Mouse (Mus musculus) layer of hippocampus, postnatal 36 days (tissue): Measurements from ENCODE around the gene Gm49673. TPM values are rescaled to one million over a fixed set of nuclear protein-coding genes. Genes with fewer than 3 reads are reported as not detected.
"Not testable (repeated sequence)": the region's sequence is repeated elsewhere in the genome, so short reads cannot be mapped to it uniquely, and the experiment has no call there.

Experiments used
- DNase-seq, 2 experiments: peaks; one replicate each; pipeline ENCODE4 v3.0.0; 2022
- total RNA-seq, 2 experiments: library from RNA; stranded (reverse); gene quantifications; 2 replicates each; pipeline ENCODE4 v1.2.3; 2021

Gm49673 gene
- total RNA-seq: under 1 TPM in 1 of 2 experiments, not detected in 1; 0.15 TPM

GRCm38 (mm10) chr17:8147439-8148316, at the start of gene Gm49673, which contains the start of gene Rnaset2a:
Gene Gm49673 (minus strand): TSS chr17:8147788.
Gene Rnaset2a (minus strand): TSS chr17:8148097.
- DNase-seq: peak in 1 of 2 experiments; percentile 20

DNA sequence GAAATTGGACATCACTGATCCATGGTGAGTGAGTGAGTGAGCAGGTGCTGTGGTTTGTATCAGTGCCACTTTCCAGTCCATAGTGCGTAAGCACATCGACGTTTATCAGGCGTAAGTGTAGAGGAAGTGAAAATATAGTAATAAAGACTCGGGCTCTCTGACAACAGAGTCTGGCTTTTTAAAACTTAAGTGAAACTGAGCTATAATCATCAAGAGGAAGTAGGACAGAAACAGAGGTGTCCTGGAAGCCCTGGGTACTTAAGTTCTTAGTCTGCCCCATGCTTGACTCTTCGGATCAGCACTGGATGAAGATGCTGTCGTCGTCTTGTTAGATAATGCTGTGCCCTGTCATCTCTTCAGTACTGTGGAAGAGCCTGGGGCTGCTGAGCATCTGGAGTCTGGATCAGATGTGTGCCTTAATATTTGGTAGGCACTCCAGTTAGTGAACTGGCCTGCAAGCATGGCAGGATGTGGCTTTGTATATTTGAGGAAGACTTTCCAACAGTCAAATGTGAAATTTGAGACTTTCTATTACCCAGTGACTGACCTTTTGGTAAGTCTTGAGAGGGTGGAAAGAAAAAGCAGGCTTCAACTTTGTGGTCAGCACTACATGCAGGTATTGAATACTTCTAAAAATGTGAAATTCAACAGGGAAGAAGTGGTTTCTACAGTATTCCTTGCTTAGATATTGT, 48.2 kb upstream of the Gm49673 start:
- no peak for DNase-seq

GRCm38 (mm10) chr17:8193678-8194077, 46.1 kb upstream of the Gm49673 start:
- DNase-seq: no peak

DNA sequence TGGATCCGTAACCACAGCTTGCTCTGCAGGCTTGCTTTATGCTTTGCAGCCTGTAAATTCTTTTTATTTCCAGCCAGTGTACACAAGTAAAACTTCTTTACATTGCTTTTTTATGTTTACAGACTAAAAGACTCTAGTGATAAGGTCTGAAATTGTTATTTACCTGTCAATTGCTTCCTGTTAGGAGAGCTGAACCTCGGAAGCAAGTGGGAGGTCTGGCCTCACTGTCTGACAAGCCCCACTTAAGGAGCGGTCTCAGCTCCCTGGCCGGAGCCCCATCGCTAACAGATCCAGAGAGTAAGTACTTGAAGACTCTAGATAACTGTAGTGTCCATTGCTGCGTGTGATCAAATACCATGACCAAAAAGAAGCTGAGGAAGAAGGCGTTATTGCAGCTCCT, 36.6 kb upstream of the Gm49673 start:
- DNase-seq: no peak

DNA sequence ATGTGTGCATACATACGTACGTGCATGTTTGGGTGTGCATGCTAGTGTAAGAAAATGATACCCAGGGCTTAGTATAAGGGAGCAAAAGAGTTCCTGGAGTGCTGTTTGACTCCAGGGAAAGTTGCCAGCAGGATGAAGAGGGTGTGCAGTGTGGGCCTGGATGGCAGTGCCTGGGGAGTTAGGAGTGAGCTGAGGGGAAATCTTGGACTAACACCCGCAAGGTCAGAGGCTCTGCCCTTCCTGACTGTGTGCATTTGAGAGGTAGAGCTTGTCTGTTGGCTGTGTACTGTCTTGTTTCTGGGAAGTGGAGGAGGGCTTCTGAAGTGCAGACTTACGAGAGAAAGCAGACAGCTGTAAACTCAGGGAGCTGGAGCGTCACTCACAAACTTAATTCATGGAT, 36.2 kb upstream of the Gm49673 start:
- DNase-seq: no peak

GRCm38 (mm10) chr17:8177090-8177489, 29.5 kb upstream of the Gm49673 start:
- DNase-seq: no peak

GRCm38 (mm10) chr17:8171081-8171480, 23.5 kb upstream of the Gm49673 start:
- DNase-seq: no peak

- no peak for DNase-seq
These were observed 22.7 kb upstream of the Gm49673 start for GRCm38 (mm10) chr17:8170331-8170730.

DNA sequence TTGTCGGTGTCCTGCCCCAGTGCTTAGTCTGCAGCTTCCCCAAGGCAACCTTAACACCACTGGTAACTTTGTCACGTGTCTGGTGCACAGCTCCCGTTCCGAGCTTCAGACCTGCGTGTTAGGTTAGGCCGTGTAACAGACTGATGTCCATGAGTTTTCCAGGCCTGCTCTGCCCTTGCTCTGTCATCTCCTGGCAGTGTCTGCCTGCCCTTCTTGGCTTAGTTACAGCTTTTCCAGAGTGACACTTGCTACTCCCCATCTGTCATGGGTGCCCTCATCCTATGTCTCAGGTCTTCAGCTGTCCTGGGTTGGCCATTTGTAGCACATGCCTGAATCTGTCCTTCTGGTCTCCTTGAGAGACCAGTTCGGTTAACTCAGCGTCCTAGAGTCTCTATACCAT, 19.8 kb upstream of the Gm49673 start:
- DNase-seq: not testable (repeated sequence)

- not testable (repeated sequence) for DNase-seq
These were observed 18.9 kb upstream of the Gm49673 start for GRCm38 (mm10) chr17:8166454-8166853.

GRCm38 (mm10) chr17:8165977-8166376, 18.4 kb upstream of the Gm49673 start:
- DNase-seq: not testable (repeated sequence)

DNA sequence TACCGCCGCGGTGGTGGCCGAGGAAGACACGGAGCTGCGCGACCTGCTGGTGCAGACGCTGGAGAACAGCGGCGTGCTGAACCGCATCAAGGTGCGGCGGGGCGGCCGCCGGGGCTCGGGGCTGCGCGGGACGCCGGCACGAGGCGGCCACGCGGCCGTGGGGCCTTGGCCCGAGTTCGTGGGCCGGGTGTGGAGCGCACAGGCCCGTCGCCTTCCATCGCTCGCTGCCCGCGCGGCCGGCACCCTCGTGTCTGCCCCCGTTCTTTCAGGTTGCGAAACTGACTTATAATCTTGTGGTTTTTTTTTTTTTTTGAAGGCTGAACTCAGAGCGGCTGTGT, 18.0 kb upstream of the Gm49673 start:
- peak; percentile 51 to 52 for DNase-seq

DNA sequence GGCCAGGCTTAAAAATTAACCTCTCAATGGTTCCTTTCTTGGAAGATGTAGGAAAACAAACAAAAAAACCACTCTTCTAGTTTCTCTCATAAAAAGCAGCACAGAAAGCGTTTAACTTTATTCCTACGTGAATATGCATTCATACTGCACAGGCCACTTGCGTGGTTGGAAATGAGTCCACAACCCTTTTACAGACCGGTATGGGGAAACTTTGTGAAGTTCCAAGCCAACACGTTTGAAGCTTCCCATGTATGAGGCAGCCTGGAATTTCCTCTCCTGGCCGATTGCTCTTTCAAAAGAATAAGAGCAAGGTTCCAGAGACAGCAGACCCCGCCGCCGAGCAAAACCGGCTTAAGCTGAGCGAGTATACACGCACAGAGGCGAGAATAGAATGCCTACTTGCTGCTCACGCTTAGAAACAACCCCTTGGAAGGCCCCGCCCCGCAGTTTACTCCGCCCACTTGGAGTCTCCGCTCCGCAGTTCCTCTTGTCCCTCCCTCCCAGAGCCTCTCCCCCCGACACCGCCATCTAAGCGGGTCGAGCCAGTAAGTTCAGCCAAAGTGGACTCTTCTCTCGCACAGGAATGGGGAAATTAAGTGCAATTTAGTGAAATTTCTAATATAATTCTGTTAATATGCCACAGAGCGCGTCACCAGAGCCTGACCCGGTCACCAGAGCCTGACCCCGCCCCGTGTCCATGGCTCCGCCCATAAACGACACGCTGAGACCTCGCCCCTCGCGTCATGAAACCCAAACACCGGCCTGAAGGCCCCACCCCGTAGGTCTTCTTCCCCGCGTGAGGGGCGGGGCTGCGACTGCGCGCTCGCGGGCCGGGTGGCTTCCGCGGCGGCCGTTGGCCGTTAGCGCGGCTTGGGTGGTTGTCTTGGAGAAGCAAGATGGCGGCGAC, 17.4 kb upstream of the Gm49673 start, which contains the start of gene Fgfr1op:
Fgfr1op (plus strand) TSS at position 801 of the 907 bp plus-strand sequence.
- DNase-seq: peak; percentile 86 to 89

- DNase-seq: peak; percentile 28 to 30
These were observed 13.4 kb upstream of the Gm49673 start for GRCm38 (mm10) chr17:8160969-8161368.

- DNase-seq: not testable (repeated sequence)
These were observed 11.0 kb upstream of the Gm49673 start for GRCm38 (mm10) chr17:8158627-8159026.

DNA sequence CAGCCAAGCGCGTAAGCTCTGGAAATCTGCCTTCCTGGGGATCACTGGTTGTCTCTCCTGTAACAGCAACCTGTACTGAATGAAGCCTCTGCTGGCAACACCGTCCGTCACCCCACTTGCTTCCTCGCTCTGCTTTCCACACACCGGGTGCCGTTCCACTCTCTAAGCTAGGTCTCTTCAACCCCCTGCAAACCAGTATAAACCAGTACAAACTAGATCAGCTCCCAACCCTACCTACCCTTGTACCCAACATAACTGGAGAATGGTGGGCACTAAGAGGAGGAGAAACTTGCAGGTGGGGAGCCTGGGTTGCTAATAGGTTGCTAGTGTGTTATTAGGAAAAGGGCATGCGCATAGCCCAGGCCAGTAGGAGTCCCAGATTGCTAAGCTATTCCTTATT, 8.4 kb upstream of the Gm49673 start:
- not testable (repeated sequence) for DNase-seq

GRCm38 (mm10) chr17:8155010-8155409, 7.4 kb upstream of the Gm49673 start:
- not testable (repeated sequence) for DNase-seq

GRCm38 (mm10) chr17:8146931-8147330, 657 bp downstream of the Gm49673 start:
- not testable (repeated sequence) for DNase-seq

DNA sequence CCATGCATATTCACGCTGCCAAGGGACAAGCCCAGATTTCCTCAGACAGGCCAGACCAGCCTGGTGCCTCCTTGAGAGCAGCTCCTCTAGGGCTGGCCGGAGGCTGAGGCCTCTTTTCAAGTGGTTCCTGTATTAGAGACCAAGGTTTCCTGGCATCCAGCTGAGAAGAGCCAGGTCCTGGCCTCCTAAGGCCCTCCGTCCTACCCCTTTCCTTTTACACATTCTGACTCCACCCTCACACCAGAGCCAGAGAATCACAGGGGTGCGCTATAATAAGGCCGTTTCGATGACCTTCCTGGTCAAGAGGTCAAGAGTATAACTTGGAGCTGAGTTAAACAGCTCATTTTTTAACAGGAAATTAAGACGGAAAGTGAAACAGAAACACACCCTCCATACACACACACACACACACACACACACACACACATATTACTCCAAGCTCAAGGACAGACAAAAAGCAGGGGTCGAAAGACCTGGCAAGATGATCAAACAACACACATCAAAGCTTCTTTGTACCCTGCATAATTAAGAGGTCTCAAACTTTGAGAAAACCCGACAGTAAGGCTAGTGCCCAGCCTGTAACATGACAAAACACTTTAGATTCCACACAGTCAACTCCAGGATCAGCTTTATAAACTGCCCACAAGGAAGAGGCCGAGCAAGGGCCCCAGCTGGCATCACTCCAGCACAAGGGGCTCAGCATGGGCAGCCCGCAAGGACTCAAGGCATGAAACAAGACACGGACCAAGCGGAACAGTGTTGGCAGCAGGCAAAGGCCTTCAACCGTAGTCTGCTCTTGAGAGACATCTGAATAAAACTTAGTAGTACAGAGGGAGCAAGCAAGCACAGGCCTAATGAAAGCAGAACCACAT, 3.5 kb downstream of the Gm49673 start:
- not testable (repeated sequence) for DNase-seq

- not testable (repeated sequence) for DNase-seq
These were observed 7.4 kb downstream of the Gm49673 start for GRCm38 (mm10) chr17:8140210-8140609.

DNA sequence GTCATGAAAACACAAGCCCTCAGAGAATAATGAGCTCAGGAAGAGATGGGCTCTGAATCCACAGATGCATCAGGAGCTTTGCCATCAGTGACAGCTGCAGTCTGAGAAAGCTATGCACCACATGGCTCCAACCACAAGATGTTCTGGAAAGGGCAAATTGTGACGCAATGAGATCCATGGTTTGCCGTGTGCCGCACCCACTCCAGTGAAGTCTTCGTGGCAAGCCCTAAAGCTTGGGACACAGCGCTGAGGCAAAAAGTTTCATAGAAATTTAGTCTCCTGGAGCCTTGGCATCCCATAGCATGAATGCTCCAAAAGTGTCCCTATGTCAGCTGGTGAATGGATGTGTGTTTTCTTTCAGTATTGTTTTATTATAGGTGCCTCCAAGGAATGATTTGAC, 9.5 kb downstream of the Gm49673 start:
- peak in 1 of 2 experiments; percentile 18 for DNase-seq
